In genomic region chr16:93607669-93608101, GRCm38 (mm10) we compare ENCODE assay signal across 8 mouse cellular contexts. TPM values are rescaled to one million over a fixed set of nuclear protein-coding genes. Genes with fewer than 3 reads are reported as not detected.
DNase-seq lines count a peak whose midpoint lies in the region; ATAC-seq lines count a peak whose summit lies in the region.

No protein-coding gene starts in this region.

- peak overlapping the region; percentile 86 for H3K27ac ChIP-seq in hindbrain, embryonic 13.5 days

- peaks cover 3% of the 10 kb centered on the region; the same call in 1 of the 2 replicates for H3K27me3 ChIP-seq in hindbrain, embryonic 13.5 days

- peaks cover 29% of the 10 kb centered on the region for H3K36me3 ChIP-seq in hindbrain, embryonic 13.5 days

- under 1% methylated on average over 32 of the region's 32 CpGs for WGBS in hindbrain, embryonic 13.5 days

- peaks cover 38% of the 10 kb centered on the region for H3K4me1 ChIP-seq in hindbrain, embryonic 13.5 days (replicated peaks)

- DNase-seq in Muller cell, postnatal 12 days (ENCODE audit: inconsistent ontology term) = peak; percentile 92
- peak; percentile 91 to 92 for DNase-seq in cerebellum, postnatal 10 days
- peak; percentile 64 to 71 for DNase-seq in frontal cortex, postnatal 14 days (ENCODE audit: low spot score in 2 of 2)
- peak; percentile 64 to 69 for DNase-seq in layer of hippocampus, postnatal 25 days (ENCODE audit: extremely low spot score in 1 of 2, low spot score in 1 of 2)
- DNase-seq in lung, postnatal 25 days (ENCODE audit: low spot score) = peak; percentile 86
- DNase-seq in retina, adult 2 months (ENCODE audit: low read depth, low spot score) = peak; percentile 71
- peak; percentile 93 for DNase-seq in thymus, postnatal 25 days

- H3K9ac ChIP-seq in hindbrain, embryonic 13.5 days = peak overlapping the region; percentile 88

- peak overlapping the region; percentile 84 for H3K4me2 ChIP-seq in hindbrain, embryonic 13.5 days

- ATAC-seq in hindbrain, embryonic 13.5 days (ENCODE audit: low FRiP score) = no peak

- H3K4me3 ChIP-seq in hindbrain, embryonic 13.5 days = peak overlapping the region; percentile 60

- no peaks in the 10 kb centered on the region for H3K9me3 ChIP-seq in hindbrain, embryonic 13.5 days

RNA-seq across cellular contexts. Expression of gene Cbr1, which starts 2.0 kb away (rescaled TPM):
- 150 and 162 TPM in 2 replicates for polyA plus RNA-seq in hindbrain, embryonic 13.5 days (2015; fragmentation: Nextera tagmentation; extraction: Ambion mirVana)
- 10 to 100 TPM; 67.9 to 76.2 TPM for total RNA-seq in layer of hippocampus, postnatal 25 days (2021)

RNA-seq across cellular contexts. Expression of gene Setd4, which starts 3.8 kb away (rescaled TPM):
- polyA plus RNA-seq in hindbrain, embryonic 13.5 days (2015; fragmentation: Nextera tagmentation; extraction: Ambion mirVana) = 17.3 and 18.6 TPM in 2 replicates
- 10 to 100 TPM in 1 of 2 experiments, 1 to 10 TPM in 1; 7.0 to 11.6 TPM for total RNA-seq in layer of hippocampus, postnatal 25 days (2021)

RNA-seq across cellular contexts. Expression of gene Gm5678, which starts 20.2 kb away (rescaled TPM):
- polyA plus RNA-seq in hindbrain, embryonic 13.5 days (2015; fragmentation: Nextera tagmentation; extraction: Ambion mirVana) = not detected in 2 replicates
- 1 to 10 TPM; 3.5 to 3.6 TPM for total RNA-seq in layer of hippocampus, postnatal 25 days (2021)
